ENCODE assay signal across 18 mouse cellular contexts in the genomic region with DNA sequence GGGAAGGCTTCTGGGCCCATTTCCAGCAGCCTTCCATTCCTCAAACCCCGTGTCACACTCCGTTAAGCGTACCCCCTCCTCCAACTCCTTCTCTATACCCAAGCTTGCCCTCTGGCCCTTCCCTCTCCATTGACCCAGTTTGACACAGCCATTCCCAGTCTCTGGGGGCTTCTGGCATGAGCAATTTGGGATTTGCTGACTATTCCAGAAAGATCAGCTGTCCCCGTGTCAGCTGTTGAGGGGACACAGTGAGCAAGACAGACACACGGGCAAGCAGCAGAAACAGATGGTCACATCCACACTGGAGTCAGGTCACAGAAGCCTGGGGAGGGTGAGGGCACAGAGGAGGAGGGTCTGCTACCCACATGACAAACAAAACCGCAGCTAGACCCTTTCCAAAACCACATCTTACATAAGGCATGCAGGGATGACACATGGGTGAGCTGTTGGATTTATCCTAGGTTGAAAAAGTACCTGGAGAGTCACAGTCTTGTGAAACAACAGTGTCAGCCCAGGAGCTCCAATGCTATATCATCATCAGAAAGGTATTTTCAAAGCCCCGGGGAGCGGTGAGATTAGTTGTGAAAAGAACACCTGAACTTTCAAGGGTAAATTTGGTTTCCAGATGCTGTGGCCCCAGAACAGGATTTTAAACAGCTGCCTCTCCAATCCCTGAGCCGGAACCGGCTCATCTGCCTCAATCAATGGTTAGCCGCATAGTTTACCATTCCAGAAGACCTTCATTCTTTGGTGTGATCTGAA.
A peak's percentile ranks its signal among the peaks of the same experiment; 100 is the strongest.
DNase-seq lines count a peak whose midpoint lies in the region; ATAC-seq and TF ChIP-seq lines count a peak whose summit lies in the region.
"Had no signal": no experiment of that assay in that cellular context is flagged by ENCODE, and none has a peak within 500 bp of the region (broad histone marks: within the 10 kb centered on the region; RNA-seq: fewer than 3 reads in every experiment).

No protein-coding gene starts in this region.

- no peak overlapping the region for H3K4me3 ChIP-seq in hindbrain, embryonic 12.5 days
- H3K4me3 ChIP-seq in hindbrain, postnatal 0 days (ENCODE audit: low read length): no peak overlapping the region
- no peak overlapping the region for H3K4me3 ChIP-seq in neural tube, embryonic 11.5 days (ENCODE audit: low read depth, low read length)
- H3K4me3 ChIP-seq: liver, embryonic 12.5 days; stomach, embryonic 15.5 days had no signal

- peak; percentile 38; the same call in 1 of the 2 replicates for ATAC-seq in hindbrain, embryonic 12.5 days (ENCODE audit: low FRiP score)
- ATAC-seq in hindbrain, postnatal 0 days: no peak
- ATAC-seq in neural tube, embryonic 11.5 days (ENCODE audit: insufficient read depth, low FRiP score, low TSS enrichment): no peak
- ATAC-seq: CD4-positive, CD25-positive, alpha-beta regulatory T cell, adult 4 months; liver, embryonic 12.5 days had no signal

- TF ChIP-seq CTCF in hindbrain, postnatal 0 days (IDR thresholded peaks at IDR 0.05; ENCODE audit: low read depth): no peak

- DNase-seq in cerebellum, adult 9-11 months: peak; percentile 28
- no peak for DNase-seq in cerebellum, adult 8-10 months
- no peak for DNase-seq in hindbrain, postnatal 0 days (ENCODE audit: low spot score)
- DNase-seq in neural tube, embryonic 11.5 days (ENCODE audit: low spot score): peak; percentile 19
- DNase-seq in neural tube, embryonic 10.5 days (ENCODE audit: extremely low spot score, low spot score): no peak
- no peak for DNase-seq in adrenal gland, adult 18-20 months (ENCODE audit: low spot score in 2 of 2)
- no peak for DNase-seq in urinary bladder, postnatal 25 days (ENCODE audit: low spot score)
- DNase-seq: kidney, adult 11 months; lung, embryonic 14.5 days; lung, postnatal 4 days; right cerebral cortex, postnatal 14 days; thymus, adult 2 months had no signal

- no peak overlapping the region for H3K27ac ChIP-seq in hindbrain, embryonic 12.5 days
- no peak overlapping the region for H3K27ac ChIP-seq in hindbrain, postnatal 0 days
- no peak overlapping the region for H3K27ac ChIP-seq in neural tube, embryonic 11.5 days (ENCODE audit: low read depth, low read length)
- H3K27ac ChIP-seq: liver, embryonic 12.5 days; stomach, embryonic 15.5 days had no signal

- no peaks in the 10 kb centered on the region for H3K27me3 ChIP-seq in hindbrain, embryonic 12.5 days
- no peaks in the 10 kb centered on the region for H3K27me3 ChIP-seq in hindbrain, postnatal 0 days (ENCODE audit: insufficient read depth, low read length)
- H3K27me3 ChIP-seq in neural tube, embryonic 11.5 days (ENCODE audit: control insufficient read depth, insufficient read depth, low read length): no peaks in the 10 kb centered on the region
- H3K27me3 ChIP-seq: stomach, embryonic 15.5 days had no signal

- no peaks in the 10 kb centered on the region; the same call in 1 of the 2 replicates for H3K9me3 ChIP-seq in hindbrain, embryonic 12.5 days (replicated peaks)
- H3K9me3 ChIP-seq in hindbrain, postnatal 0 days (ENCODE audit: low read length): no peaks in the 10 kb centered on the region
- H3K9me3 ChIP-seq in neural tube, embryonic 11.5 days (ENCODE audit: control insufficient read depth, low read length): no peaks in the 10 kb centered on the region
- H3K9me3 ChIP-seq: G1E; stomach, embryonic 15.5 days had no signal

- no peak overlapping the region for H3K4me2 ChIP-seq in hindbrain, embryonic 12.5 days (replicated peaks)
- no peak overlapping the region for H3K4me2 ChIP-seq in hindbrain, postnatal 0 days (ENCODE audit: low read depth, low read length)
- no peak overlapping the region for H3K4me2 ChIP-seq in neural tube, embryonic 11.5 days (ENCODE audit: low read depth)
- H3K4me2 ChIP-seq: liver, embryonic 12.5 days; lung, embryonic 14.5 days; midbrain, embryonic 11.5 days; stomach, embryonic 15.5 days had no signal

- no peaks in the 10 kb centered on the region for H3K36me3 ChIP-seq in hindbrain, embryonic 12.5 days
- no peaks in the 10 kb centered on the region for H3K36me3 ChIP-seq in hindbrain, postnatal 0 days (ENCODE audit: insufficient read depth, low read length)
- H3K36me3 ChIP-seq in neural tube, embryonic 11.5 days (ENCODE audit: control insufficient read depth, insufficient read depth, low read length): no peaks in the 10 kb centered on the region
- H3K36me3 ChIP-seq: G1E; liver, embryonic 12.5 days; stomach, embryonic 15.5 days had no signal

- H3K9ac ChIP-seq in hindbrain, embryonic 12.5 days: no peak overlapping the region
- H3K9ac ChIP-seq in hindbrain, postnatal 0 days (replicated peaks; ENCODE audit: low read length): no peak overlapping the region
- H3K9ac ChIP-seq in neural tube, embryonic 11.5 days (ENCODE audit: low read length): no peak overlapping the region
- H3K9ac ChIP-seq: liver, embryonic 12.5 days; lung, embryonic 14.5 days; stomach, embryonic 15.5 days had no signal

- peaks cover 2% of the 10 kb centered on the region; the same call in 1 of the 2 replicates for H3K4me1 ChIP-seq in hindbrain, embryonic 12.5 days
- H3K4me1 ChIP-seq in hindbrain, postnatal 0 days (ENCODE audit: insufficient read depth, low read length): no peaks in the 10 kb centered on the region
- H3K4me1 ChIP-seq in neural tube, embryonic 11.5 days (ENCODE audit: control insufficient read depth, insufficient read depth, low read length): no peaks in the 10 kb centered on the region
- H3K4me1 ChIP-seq: liver, embryonic 12.5 days; stomach, embryonic 15.5 days had no signal

- 67% methylated on average over 11 of the region's 11 CpGs for WGBS in hindbrain, embryonic 12.5 days
- WGBS in hindbrain, postnatal 0 days: 56% methylated on average over 11 of the region's 11 CpGs
- WGBS in neural tube, embryonic 11.5 days: 64% methylated on average over 11 of the region's 11 CpGs

Comparison
In these comparisons a context has a peak if more than half of its experiments do, and no peak if none do; other contexts are left out.
1. DNase-seq: peak in cerebellum, adult 9-11 months (single experiment) and neural tube, embryonic 11.5 days (single experiment); none in cerebellum, adult 8-10 months (single experiment), hindbrain, postnatal 0 days (single experiment), neural tube, embryonic 10.5 days (single experiment), adrenal gland, adult 18-20 months (0 of 2) and urinary bladder, postnatal 25 days (single experiment).